Mouse (Mus musculus) embryo, embryonic 10.5 days (tissue): ENCODE data around the gene Ddx58.
A peak's percentile ranks its signal among the peaks of the same experiment; 100 is the strongest.

Experiments
- DNase-seq: peaks from one replicate; pipeline ENCODE4 v3.0.0-alpha.2; 2015; ENCODE audit warnings: low spot score

Ddx58 gene

DNA sequence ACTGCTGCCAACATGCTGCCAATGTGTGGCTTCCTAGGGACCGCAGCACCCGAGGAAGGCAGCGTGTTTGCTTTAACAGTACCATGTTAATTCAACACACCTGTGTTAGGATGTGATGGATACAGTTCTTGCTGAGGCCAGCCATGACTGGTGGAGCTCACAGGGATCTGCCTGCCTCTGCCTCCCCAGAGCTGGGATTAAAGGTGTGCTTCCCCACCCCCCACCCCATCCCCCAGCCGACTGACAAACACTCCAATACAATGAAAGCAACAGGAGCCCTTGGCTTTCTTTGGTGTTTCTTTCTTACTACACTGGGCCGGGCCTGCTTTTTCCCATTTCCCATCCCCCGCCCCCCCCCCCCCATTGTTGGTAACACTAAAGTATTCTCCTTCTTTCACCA is 5.4 kb downstream of the Ddx58 start:
- no peak for DNase-seq

DNA sequence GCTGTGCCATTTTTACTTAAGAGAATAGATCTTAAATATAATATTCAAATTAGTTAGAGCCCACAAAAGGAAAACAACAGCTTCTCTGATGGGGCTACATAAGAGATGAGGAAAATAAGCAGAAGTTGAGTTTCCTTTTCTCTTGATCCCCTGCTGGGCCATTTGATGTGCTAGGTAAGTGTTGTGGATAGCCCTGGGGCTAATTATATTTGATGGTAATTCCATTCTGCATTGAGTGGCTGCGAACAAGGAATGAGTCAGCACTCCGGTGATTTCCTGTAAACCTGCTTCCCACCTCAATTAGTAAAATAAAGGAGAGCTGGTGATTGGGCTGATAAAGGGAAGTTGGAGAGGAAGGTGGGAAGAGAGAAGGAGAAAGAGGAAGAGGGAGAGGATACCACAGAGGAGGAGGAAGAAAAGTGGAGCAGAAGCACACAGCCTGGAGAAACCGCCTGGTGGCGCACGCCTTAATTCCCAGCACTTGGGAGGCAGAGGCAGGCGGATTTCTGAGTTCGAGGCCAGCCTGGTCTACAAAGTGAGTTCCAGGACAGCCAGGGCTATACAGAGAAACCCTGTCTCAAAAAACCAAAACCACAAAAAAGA is 6.5 kb downstream of the Ddx58 start:
- DNase-seq = no peak

DNA sequence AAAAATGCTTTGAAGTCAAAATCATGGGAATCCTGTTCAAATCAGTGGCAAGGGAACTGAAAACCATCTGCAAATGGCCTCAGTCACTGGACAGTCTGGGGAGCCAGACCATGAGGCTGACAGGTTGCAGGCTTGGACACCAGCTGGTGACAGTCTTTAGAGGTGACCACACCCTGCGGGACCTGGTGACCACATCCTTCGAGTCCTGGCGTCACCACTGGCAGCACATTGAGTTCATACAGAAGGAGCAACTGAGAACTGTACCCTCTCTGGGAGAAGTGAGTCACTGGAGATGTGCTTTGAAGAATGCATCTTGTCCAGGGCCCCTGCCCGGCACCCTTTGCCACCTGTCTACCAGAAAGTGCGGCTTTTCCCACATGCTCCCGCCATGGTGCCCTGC is 9.9 kb downstream of the Ddx58 start:
- DNase-seq = no peak

DNA sequence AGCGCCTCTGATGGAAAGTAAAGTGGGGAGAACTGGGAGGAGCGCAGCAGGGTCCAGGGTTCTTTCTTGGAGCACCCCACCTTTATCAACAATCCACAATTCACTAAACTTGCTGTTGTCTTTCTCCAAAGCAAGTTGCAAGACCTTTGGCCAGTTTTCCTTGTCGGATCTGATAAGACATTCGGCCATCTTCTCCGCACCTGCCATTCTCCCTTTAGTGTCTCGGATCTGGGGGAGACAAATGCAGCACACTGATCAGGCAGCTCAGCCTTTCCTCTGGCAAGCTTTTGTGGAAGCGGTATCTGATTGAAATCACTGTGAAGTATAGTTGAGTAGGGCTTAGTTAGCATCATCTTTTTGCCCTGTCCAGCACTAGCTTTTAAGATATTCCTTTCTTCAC is 11.7 kb downstream of the Ddx58 start:
- DNase-seq = no peak

DNA sequence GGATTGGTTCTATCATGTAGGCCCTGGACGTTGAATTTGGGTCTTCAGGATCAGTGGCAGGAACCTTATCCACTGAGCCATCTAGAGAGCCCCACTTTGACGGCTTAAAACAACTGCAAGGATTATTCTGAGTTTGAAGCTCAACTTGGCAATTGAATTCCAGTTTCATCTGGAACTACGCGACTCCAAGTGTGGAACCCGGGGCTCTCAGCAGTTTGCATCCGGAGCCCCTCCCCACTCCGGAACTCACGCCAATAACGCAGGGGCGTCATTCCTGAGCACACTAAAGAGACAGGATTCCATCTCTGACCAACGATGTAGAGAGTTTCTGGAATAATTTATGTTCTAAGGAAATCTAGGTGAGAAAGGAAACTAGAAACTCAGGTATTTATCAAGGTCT is 12.5 kb downstream of the Ddx58 start:
- DNase-seq = no peak

DNA sequence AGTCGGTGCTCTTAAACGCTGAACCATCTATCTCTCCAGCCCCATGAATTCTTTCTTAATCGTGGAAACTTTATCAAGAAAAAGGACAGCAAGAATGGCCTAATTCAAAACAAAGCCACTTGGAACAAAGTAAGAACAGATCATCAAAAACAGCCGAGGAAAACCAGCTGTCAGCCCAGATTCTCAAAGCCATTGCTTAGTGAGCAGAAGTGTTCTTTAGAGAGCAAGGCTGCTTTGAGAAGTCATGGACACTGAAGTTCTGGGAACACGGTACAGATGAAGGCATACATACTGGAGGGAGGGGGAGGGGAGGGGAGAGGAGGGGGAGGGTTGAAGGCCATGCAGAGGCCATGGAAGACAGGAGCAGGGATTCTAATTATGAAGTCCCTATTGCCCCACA is 13.5 kb downstream of the Ddx58 start:
- DNase-seq = no peak

DNA sequence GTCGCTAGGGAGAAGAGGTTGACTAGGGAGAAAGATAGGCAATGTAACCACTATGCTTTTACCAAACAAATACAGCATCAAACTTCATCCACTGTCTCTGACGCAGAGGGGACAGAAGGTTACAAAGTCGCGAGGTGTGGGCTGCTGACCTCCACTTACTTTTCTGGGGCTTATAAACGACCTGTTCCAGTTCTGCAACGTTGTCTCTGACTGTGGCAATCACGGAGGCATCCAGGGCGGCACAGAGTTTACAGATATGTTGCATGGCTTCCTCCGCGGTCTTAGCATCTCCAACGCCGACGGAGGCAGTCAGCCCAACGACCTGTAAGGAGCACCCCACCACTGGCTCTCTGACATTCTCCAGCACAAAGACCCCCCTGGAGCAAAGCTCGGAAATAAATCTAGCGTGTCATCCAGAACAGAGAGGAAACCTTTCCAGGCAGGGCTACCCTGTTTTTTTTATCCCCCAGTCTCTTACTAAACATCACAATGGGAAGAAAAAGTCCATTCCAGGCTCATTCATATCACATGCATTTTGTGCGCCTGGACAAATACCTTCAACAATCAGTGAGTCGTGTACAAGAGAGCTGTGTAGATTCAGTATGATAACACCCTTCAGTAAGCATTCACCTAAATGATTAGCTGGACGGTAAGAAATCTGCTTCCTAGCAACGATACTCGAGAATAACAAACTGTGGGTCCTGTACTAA is 17.6 kb downstream of the Ddx58 start:
- no peak for DNase-seq

DNA sequence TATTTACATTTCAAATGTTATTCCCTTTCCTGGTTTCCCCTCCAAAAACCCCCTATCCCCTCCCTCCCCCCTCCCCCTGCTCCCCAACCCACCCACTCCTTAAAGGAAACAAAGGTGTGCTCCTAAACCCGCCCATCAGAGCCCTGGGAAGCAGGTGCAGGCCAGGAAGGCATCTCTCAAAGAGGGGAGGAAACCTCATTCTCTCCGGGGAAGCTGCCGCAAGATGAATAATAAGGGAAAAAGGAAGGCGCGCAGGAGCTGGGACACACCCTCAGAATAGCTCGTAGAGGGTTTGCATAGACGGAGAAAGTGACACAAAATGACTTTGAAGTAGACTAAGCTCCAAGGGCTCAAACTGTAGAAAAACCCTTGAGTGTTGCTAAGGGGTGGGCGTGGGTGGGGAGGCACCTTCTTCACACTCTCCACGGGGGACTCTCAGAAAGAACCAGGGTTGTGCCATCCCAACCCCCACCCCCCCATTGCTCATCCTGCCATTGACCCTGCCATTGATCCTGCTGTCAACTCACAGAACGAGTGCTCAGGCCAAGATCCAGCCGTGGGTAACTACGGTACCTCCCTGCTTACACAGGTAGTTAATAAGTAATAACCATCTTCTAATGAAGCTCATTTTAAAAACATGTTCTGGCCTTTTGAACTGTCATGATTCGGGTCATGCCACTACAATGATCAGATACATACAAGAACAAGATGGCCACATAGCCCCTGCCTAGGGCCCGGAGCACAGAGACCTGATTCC is 18.4 kb downstream of the Ddx58 start:
- no peak for DNase-seq

DNA sequence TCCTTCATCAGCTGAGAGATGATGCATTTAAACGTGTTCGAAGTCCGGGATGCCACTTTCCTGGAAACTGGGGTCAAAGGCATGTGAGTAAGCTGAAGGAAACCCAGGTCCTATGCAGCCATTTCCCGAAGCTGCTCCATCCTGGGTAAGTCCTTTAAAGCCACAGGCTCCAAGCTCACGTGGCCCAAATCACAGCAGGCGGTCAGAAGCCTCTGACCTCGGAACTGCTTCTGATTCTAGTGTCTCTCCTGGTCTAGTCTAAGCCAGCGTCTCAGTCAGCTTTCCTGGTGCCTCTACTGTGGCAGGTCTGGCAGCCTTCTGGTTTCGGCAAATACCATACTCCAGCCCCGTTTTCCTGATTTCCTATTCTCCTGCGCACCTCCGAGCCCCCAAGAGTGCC is 19.2 kb downstream of the Ddx58 start:
- DNase-seq = peak; percentile 28

DNA sequence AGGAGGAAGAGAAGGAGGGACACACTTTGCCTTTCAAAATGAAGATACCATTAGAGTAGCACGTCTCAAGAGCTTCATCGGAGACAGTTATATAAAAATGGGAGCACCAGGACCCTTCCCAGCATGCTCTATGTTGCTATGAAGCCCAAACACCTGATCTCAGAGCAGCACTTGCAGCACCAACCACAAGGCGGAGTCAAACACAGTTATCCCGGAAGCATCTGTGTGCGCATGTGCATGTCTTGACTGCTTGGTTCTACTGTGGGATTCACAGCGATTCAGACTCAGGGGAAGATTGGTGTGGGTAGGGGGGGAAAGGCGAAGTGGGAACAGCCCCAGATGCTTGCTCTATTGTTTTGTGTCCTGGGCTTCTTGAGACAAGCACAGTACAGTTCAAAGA is 21.2 kb downstream of the Ddx58 start:
- peak; percentile 58 for DNase-seq

DNA sequence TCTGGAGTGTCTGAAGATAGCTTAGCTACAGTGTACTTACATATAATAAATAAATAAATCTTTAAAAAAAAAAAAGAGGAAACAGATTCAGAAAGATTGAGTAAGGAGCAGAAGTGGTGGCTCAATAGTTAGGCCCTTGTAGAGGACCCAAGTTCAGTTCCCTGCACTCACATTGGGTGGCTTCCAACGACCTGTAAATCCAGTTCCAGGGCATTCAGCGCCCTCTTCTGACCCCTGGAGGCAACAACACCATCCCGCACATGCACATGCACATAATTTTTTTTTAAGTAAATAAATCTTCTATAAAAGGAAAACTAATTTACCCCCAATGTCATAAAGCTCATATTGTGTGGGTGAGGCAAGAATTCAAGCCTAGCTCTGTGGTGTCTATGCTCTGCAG is 21.7 kb downstream of the Ddx58 start:
- DNase-seq = no peak

DNA sequence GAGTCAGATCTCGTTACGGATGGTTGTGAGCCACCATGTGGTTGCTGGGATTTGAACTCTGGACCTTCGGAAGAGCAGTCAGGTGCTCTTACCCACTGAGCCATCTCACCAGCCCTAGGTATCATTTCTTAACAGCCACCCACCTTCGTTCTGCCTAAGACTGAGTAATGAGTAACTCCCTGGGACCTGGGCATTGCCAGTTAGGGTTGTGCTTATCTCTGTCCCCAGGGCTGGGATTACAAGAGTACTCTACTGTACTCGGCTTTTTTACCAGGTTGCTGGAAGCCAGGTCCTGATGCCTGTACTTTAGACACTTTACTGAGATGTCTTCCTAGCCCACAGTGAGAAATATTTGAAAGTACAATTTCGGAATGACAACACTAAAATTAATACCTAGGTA is 27.5 kb downstream of the Ddx58 start:
- DNase-seq = no peak

DNA sequence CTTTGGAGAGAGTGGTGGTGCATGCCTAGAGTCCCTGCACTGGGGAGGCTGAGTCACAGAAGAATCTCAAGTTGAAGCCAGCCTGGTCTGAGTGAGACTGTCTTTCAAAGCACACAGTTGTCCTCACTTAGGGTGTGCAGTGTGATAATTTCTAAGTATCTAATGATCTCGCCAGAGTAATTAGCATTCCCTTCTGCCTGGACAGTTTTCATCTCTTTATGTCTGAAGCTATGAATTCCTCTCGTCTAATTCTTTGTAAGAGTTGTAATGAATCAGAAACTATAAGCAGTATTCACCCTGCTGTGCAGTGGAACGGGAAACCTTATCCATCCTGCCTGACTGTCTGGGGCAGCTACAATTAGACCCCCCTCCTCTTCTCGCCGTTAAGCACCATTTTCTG is 31.9 kb downstream of the Ddx58 start:
- DNase-seq = no peak

DNA sequence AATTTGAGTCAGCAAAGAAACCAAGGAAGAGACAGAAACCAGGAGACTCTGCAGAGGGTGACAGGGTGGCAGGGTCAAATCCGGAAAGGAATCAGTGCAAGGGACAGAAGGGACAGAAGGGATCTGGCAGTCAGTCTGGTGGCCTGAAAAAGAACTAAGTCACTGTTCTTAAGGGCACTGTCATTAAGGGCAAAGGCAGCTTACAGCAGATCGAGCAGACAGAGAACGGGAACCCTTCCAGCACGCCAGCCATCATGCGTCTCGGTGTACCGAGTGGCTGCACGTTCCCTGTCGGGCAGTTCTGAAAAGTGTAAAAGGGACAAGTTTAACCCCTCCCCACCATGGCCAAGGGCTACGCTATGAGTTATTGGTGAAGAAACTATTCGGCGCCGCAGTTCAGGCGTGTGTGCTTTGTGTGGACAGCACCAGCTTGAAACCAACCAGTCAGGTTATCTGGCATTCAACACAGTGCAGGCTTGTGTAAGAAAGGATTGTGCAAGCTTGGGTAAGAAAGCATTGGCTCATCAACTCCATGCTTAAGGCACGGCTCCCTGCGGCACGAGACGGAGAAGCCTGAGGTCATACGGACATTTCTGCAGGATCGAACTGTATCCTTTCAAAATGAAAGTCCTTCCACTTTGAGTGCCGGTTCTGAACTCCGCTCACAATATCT is 34.3 kb downstream of the Ddx58 start:
- DNase-seq = no peak

DNA sequence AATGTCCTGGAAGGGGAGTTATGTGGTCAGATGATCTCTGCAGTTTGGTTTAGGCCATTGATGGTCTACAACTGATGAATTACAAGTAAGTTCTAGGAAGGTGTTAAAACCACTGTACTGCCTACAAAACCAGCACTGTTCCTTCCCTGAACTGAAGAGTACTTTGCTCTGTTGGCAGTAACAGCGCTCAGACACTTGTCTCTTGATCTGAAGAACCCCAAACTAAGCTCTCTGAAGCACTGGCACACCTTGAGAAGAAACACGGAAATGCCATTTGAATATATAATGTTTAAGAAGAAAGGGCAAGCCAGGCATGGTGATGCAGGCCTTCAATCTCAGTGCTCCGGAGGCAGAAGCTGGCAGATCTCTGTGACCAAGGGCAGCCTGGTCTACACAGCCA is 35.3 kb downstream of the Ddx58 start:
- DNase-seq = no peak

DNA sequence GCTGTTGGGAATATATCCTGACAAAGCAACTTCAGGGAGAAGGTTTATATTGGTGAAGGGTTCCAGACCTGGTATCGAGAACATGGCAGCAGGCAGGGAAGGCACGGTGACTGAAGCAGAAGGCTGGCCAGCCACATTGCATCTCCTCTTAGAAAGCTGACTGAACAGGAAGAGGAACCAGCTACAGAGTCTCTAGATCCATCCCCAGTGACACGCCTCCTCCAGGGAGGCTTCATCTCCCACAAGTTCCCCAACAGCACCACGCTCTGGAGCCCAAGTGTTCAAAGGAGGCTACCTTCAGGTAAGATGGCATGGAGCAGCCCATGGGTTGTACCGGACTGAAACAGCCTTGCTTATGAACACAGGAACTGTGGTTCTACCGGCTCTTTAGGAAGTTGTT is 37.4 kb downstream of the Ddx58 start:
- no peak for DNase-seq

DNA sequence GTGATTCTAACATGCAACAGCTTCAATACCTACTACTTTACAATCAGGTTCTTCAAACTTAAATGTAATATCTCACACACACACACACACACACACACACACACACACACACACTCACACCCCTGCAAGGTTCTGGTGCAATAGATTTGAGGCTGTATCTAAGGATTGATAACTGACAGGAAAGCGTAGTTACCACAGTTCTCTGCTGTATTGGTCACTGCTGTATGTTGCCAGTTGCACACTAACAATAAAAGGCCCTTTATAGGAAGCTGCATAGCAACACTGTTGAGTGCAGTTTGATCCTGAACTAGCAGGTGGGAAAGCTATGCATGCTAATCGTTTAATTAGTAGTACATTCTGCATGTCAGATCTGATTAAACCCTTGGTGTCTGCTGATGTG is 44.3 kb downstream of the Ddx58 start:
- DNase-seq = no peak

DNA sequence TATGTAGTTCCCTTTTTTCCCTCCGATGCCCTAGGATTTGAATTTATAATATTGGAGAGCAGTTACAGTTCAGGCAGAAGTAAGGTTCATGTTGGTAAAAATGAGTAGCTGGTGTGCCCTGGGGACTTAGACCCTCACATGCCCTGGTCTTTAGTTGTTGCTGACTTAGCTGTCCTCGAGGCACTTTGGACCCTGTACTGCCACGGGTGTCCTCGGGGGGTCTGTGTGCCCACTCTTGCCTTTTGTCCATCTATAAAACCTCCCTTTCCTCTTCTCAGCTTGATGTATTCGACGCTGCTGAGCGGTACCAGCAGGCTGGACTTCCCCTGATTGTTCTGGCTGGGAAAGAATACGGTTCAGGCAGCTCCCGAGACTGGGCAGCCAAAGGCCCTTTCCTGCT is 46.2 kb downstream of the Ddx58 start:
- no peak for DNase-seq

DNA sequence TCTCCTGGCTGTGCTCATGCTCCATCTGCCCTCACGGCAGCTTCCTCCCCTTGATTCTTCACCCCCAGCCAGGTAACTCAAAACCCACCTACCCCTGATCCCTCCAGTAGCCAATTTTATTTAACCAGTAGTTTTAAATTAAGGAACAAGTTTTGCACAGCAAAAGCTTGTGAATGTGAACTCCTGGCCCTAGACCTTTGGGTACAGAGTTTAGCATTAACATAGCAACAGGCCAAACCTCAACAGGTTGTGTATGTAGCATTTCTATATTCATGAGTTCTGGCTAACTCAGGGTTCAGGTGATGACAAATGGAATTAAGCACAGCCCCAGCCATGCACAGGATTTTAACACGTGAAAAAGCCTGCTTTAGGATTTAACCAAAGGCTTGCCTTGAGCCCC is 47.4 kb downstream of the Ddx58 start:
- DNase-seq = no peak

DNA sequence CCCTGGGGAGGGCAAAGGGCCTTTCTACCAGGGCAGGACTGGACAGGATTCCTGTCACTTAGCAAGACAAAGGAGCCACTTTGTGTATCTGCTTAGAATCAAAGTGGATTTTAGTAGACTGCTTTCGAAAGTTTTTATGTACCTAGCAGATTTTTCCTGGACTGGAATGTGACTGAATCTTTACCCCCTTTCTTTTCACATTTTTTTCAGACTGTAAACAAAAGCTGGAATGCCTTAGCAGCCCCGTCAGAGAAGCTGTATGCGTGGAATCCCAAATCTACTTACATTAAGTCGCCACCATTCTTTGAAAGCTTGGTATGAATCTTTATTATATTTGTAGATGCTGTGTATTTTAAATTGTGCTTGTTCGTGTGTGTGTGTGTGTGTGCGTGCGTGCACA is 51.7 kb downstream of the Ddx58 start:
- DNase-seq = no peak

DNA sequence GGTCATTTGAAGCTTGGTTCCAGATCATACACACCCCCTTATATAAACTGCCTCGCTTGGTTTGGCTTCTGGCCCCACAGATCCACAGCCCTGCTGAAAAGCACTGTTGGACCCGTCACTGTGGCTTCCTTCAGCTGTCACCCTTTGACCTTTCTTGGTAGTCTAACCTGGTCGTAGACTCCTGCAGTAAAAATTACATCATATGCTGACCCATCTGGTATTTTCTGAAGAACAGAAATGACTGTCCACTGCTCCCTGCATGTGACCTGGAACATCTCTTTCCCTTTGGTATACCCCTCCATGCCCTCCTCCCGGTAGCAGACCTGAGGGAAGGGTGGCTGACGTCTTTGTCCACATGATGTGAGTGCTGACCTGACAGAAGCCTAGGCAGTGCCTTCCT is 55.2 kb downstream of the Ddx58 start:
- no peak for DNase-seq

DNA sequence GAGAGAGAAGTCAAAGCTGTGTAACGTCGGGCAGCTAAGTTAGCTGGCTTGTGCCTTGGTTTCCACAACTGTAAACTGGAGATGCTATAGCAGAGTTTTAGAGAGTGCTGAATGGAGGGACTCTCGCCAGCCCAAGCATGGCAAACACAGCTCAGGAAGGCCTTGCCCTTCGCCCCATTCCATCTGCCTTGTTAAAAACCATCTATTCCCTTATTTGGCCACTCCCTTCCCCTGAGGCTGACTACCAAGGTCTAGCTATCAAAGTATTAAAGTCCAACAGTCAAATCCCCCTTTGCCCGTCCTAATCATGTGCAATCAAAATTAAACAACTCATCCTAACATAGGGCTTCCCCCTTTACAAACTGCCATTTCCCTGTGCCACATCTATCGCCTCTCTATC is 55.8 kb downstream of the Ddx58 start:
- no peak for DNase-seq
